Mouse (Mus musculus) bone marrow, adult 2 months (tissue): Measurements from ENCODE around the gene Cnn2.

ENCODE experiments used
- CTCF ChIP-seq: fragments of 200-500 bp; IDR thresholded peaks from 2 replicates; pipeline ENCODE4 v1.5.1; 2011; ENCODE audit warnings: low read length, control low read depth; ENCODE audit not compliant: control insufficient read depth, insufficient read depth
- POLR2A ChIP-seq: fragments of 200-500 bp; IDR thresholded peaks from 2 replicates; pipeline ENCODE4 v1.6.1; 2011; ENCODE audit warnings: low read depth, mild to moderate bottlenecking, control low read depth, low read length, borderline replicate concordance; ENCODE audit not compliant: control insufficient read depth

DNA sequence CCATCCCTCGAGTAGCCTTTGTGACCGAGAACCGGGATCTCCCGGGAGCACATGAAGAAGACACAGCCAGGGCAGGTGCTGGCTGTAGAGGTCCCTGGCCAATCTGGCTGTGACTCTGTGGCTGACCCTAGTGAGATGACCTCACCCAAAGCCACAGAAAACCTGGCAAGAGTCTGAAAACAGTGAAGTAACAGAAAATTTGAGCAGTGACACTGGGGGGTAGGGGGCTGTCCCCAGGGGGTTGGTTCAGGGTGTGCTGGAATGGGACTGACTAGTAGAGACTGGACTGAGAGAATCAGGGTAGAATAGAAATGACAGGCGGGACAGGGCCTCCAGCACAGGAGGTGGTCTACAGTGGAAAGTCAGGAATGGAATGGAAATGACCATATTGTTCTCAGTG is 5.2 kb upstream of the Cnn2 start:
- TF ChIP-seq CTCF (no peak), POLR2A (no peak)
